Mouse (Mus musculus): ENCODE data around the gene Fam84a.

Fam84a gene

DNA sequence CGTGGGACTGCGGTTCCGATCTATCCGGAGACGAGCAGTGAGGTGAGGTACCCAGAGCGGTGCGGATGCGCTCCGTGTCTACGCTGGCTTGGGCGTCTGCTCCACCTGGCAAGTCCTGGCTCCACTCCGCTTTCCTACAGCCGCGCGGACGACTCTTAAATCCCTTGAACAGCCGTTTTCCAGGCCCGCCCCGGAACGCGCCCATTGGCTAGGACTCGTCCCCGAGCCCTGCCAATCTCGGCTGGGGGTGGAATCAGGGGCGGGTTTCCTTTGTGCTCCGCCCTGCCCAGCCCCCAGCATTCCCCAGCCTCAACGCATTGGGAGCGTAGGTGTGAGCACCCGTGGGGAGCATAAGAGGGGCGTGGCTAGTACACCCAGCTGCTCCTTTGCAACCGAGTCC is at the start of gene Fam84a:
Fam84a (minus strand) TSS at position 134 of the 400 bp plus-strand sequence.
- DNase-seq = peak; percentile 97

DNA sequence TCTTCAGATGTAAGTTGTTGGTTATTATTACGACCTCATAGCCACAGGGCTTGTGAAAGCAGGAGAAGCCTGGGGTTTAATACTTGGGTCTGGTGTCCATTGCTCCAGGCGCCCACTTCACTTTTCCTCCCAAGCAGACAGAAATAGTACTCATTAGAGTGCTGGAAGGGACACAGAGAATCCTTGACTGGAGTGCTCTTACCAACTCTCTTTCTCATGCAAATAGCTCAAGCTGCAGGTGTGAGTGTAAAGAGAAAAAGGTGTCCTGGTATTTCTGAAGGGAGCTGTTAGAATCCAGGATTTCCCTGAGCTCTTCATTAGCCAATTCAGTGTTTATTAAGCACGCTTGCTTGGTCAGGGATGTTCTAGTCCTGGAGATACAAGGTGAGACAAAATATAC is 43.6 kb upstream of the Fam84a start:
- DNase-seq = no peak

- no peak for DNase-seq
These were observed 34.9 kb upstream of the Fam84a start for GRCm38 (mm10) chr12:14186689-14187195.

DNA sequence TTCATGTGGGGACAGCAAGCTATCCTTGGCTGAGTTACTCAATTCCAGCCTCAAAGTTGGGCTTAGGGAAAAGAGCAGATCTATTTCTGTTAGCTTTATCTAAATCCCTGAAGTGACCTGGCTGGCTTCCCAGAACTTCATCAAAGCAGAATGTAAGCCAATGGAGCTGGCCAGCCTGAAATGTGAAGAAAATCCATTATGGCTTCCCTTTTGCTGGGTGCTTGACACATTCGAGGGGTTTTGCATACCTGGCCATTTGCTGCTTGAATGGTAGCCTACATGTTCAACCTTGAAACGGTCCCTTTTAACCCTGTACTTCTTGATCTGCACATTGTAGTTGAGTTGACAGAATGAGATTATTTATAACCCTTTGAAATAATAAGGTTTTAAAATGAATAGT is 13.9 kb upstream of the Fam84a start:
- no peak for DNase-seq

DNA sequence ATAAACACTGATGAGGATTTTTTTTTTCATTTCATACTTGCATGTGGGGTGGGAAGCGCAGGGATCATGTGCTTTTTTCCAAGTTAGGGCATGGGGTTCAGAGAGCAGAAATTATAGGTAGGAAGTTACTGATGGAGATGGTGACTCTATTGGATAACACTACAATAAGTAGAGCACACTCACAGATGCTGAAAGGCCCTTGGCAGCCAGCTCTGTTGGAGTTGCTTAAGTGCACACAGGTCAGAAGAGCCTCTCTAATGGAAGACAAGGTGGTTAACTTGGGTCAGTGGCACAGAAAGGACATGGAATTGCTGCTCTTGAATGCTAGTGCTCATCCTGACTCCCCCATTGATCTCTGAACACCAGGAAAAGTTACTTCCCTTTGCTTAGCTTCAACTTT is 13.1 kb upstream of the Fam84a start:
- DNase-seq = no peak

GRCm38 (mm10) chr12:14152426-14152825 is 572 bp upstream of the Fam84a start:
- DNase-seq = peak; percentile 61

DNA sequence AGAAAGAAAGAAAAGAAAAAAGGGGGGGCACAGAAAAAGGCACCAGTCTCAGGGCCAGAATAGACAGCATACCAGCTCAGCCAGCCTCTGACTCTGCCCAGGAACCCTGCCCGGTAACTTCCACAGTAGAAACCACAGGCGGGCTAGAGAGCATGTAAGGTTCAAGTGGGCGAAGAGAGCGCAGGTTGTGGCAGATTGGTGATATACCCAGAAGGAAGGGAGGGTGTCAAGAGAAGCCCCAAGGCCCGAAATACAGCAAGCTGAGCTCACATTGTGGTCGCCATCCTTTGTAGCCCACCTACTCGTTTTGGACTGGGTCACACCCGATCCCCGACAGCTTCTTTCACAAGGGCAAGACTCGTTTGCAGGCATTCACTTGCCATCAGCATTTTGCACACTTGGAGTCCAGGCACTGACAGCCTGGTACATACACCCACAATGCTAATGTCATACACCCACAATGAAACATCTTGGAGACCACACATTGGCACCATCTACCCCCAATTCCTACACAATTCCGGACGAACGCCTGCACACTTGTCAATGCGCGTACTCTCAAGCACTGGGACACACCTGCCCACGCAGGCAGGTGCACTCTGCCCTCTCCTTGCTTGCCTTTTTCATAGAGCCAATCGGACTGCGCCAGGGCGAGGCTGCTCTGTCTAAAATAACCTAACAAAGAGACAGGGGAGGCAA is 770 bp downstream of the Fam84a start:
- DNase-seq = peak; percentile 20

DNA sequence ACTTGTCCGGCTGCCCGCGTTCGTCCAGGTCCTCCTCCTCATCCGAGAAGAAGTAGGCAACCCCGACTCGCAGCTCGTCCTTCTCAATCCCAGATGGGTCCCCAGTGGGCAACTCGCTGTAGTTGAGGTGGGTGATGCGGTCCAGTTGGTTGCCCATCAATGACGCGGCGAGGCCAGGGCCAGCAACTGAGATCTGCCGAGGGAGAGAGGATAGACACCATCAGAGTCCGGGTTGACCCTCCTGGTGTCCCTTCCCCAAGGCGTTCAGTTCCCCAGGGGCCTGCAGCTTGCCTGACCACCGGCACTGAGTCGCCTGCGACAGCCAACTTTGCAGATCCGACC is 1.3 kb downstream of the Fam84a start:
- no peak for DNase-seq

DNA sequence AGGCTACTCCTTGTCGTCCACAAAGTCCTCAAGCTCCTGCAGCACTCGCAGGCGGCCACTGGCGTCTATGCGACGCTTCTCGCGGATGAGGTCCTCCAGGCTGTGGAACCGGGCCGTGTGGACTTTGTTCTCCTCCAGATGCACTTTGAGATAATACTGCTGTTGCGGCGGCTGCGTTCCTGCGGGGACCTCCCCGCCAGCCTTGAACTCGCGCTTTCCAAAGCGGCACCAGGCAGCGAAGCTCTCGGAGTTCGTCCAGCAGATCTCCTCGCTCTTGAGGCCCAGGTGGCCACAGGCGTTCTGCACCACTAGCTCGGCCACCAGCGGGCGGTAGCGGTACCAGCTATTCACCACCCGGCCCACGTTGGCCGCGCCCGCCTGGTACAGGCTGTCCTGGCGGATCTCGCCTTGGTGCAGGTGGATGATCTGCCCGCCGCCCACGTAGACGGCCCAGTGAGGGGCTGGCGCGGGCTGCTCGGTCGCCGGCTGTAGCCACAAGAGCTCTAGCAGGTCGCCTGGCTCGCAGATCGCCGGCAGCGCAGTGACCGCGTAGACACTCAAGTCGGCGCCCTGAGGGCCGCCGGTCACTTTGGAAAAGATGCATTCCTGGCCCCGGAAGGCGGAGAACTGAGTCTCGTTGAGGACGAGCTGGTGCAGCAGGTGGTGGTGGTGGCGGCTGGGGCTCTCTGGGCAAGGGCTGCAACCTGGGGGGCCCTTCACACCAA is 1.8 kb downstream of the Fam84a start:
- DNase-seq = peak; percentile 82

- peak; percentile 11 for DNase-seq
These were observed 2.6 kb downstream of the Fam84a start for GRCm38 (mm10) chr12:14149022-14149842.

GRCm38 (mm10) chr12:14137046-14137445 is 14.8 kb downstream of the Fam84a start:
- no peak for DNase-seq

DNA sequence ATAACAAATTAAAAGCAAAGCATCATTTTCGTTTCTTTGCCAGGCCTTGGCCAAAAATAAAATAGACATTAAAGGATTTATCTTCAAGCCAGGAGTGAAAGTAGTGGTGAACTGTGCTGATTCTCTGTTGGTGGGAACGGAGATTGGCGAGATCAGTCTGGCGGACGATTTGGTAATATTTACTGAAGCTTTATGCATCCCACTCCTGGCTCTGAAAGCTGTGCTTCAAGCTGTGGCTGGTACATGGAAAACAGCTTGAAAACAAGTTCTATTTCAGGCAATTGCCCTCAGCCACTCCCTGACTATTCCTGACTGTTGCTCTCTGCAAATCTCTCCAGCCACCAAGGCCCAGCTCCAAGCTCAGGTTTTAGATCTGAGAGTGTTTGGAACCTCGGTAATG is 37.1 kb downstream of the Fam84a start:
- DNase-seq = no peak

DNA sequence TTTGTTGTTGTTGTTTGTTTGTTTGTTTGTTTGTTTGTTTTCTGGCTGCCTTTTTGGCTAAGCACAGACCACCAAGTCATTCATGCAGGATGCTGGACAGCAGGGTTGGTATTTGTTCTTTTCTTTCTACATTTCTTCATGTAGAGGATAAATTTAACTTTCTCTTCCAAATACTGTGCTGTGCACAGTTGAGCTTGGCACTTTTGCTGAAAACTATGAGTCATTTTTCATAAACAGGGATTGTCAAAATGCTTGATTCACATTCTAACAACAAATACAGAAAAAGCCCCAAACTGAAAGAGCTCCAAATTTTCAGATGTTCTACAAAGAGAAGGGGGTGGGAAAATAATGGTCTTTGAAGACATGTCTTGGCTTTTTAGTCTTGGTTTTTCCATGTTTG is 54.9 kb downstream of the Fam84a start:
- no peak for DNase-seq

Data from embryo, embryonic 11 days (tissue).